Mouse (Mus musculus) heart, postnatal 0 days (tissue): Measurements from ENCODE around the gene Stx7. TPM values are rescaled to one million over a fixed set of nuclear protein-coding genes. Genes with fewer than 3 reads are reported as not detected.

Source experiments
- ATAC-seq: fragments of 200-750 bp; cut with Nextera tagmentation; 2 replicates; pipeline ENCODE4 v1.8.0; 2017; ENCODE audit warnings: low read depth, moderate number of reproducible peaks, moderate library complexity; ENCODE audit not compliant: insufficient read depth
- DNase-seq: peaks from one replicate; pipeline ENCODE4 v3.0.0-alpha.2; 2016; ENCODE audit warnings: low spot score
- H3K27ac ChIP-seq: fragments of 300-500 bp; sonication (generic); 2 replicates; pipeline ENCODE4 v1.5.1; 2014; ENCODE audit warnings: low read depth, mild to moderate bottlenecking
- H3K27me3 ChIP-seq: fragments of 300-500 bp; sonication (generic); 2 replicates; pipeline ENCODE4 v1.6.1; 2014; ENCODE audit warnings: low read length, mixed read lengths; ENCODE audit not compliant: control insufficient read depth, insufficient read depth
- H3K36me3 ChIP-seq: fragments of 300-500 bp; sonication (generic); replicated peaks from 2 replicates; pipeline ENCODE4 v1.6.1; 2014; ENCODE audit warnings: low read length, mixed read lengths; ENCODE audit not compliant: control insufficient read depth, insufficient read depth
- H3K4me1 ChIP-seq: fragments of 300-500 bp; sonication (generic); 2 replicates; pipeline ENCODE4 v1.6.1; 2014; ENCODE audit warnings: antibody characterized with exemption; ENCODE audit not compliant: control insufficient read depth, insufficient read depth
- H3K4me2 ChIP-seq: fragments of 300-500 bp; sonication (generic); 2 replicates; pipeline ENCODE4 v1.6.1; 2014; ENCODE audit warnings: low read depth, mild to moderate bottlenecking, low read length, moderate library complexity
- H3K4me3 ChIP-seq: fragments of 300-500 bp; sonication (generic); 2 replicates; pipeline ENCODE4 v1.5.1; 2014; ENCODE audit warnings: low read depth, low read length
- H3K9ac ChIP-seq: fragments of 300-500 bp; sonication (generic); replicated peaks from 2 replicates; pipeline ENCODE4 v1.6.1; 2014; ENCODE audit warnings: low read depth, low read length, mixed read lengths
- H3K9me3 ChIP-seq: fragments of 300-500 bp; sonication (generic); replicated peaks from 2 replicates; pipeline ENCODE4 v1.6.1; 2016; ENCODE audit warnings: low read length; ENCODE audit not compliant: control insufficient read depth
- CTCF ChIP-seq: IDR thresholded peaks from 2 replicates; pipeline ENCODE4 v1.5.1; 2016; ENCODE audit warnings: antibody characterized with exemption, control low read depth, low read depth
- EP300 ChIP-seq: IDR thresholded peaks from 2 replicates; pipeline ENCODE4 v1.6.1; 2016; ENCODE audit warnings: antibody characterized with exemption, low read depth
- WGBS: fragments of 180-500 bp; shearing (Covaris S2); extraction: QIAGEN DNeasy Blood & Tissue Kit; methylation state at CpG from one replicate; pipeline ENCODE4 v1.1.7; 2014; 5-methylcytosine and 5-hydroxymethylcytosine counted together
- polyA plus RNA-seq: library from polyadenylated mRNA; unstranded; fragments of >200 nt; fragmentation: Nextera tagmentation; extraction: Ambion mirVana; gene quantifications from 2 replicates; pipeline ENCODE4 v1.2.1, GENCODE M21; 2015
- total RNA-seq: library from RNA; depleted of rRNA; stranded (reverse); fragments of >200 nt; gene quantifications from 2 replicates; pipeline ENCODE4 v1.2.3, GENCODE M21; 2014; ENCODE audit warnings: low replicate concordance

Gene Stx7
- total and polyA plus RNA-seq, 2 experiments from 2014 or later: 30.1 to 67.8 TPM

DNA sequence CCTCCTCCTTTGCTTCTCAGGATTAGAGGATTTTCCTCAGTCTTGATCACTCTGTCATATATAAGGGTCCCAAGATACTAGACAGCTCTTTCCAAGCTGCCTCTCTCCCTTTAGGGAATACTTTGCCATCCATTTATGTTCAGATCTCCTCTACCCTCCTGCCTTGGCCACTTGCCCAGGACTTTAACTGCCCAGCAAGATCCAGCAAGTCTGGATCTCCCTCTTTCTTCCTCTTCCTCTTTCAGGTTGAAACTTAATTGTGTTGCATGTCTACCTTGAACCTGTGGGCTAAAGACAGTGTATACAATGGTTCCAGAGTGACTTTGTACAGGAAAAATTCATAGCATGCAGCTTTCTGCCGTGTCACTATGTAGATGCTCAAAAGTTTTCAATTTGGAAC, 19.8 kb downstream of the Stx7 start:
- Histone ChIP-seq H3K4me2 (no peak overlapping the region), H3K9ac (no peak overlapping the region), H3K9me3 (no peaks in the 10 kb centered on the region), H3K4me1 (peaks cover 27% of the 10 kb centered on the region), H3K36me3 (no peaks in the 10 kb centered on the region), H3K27ac (no peak overlapping the region), H3K4me3 (no peak overlapping the region), H3K27me3 (no peaks in the 10 kb centered on the region)
- WGBS: 72% methylated on average over 1 of the region's 1 CpGs
- DNase-seq (no peak), ATAC-seq (no peak)
- TF ChIP-seq CTCF (no peak), EP300 (no peak)

DNA sequence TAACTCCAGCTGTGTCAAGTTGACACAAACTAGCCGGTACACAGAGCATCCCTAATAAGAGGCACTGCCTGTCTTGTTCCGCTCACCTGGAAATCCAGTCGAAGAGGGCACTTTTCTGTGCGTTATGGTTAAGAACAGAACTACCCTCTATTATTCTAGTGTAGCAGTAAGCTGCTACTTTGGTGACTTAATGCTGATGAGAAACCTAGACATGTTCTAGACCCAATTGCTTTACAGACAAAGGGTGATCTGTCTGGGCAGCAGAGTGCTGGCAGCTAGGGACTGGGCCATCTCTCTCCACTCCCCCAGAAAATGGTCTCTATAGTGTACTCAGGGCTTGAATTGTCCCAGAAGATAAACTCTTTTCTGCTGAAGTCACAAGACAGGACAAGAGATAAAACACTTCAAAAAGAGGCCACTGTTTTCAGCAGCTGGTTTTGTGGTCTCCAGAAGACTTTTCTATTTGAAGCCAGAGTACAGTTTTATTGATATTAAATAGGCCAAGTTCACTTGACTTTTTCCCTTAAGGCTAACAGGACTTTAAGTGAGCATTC, 22.9 kb downstream of the Stx7 start:
- no peak overlapping the region for H3K9ac ChIP-seq
- no peak overlapping the region for H3K4me3 ChIP-seq
- no peak overlapping the region for H3K27ac ChIP-seq
- whole genome bisulfite sequencing: 88% methylated on average over 4 of the region's 4 CpGs
- no peak overlapping the region for H3K4me2 ChIP-seq
- no peak for TF ChIP-seq CTCF
- no peak for TF ChIP-seq EP300
- DNase-seq (no peak), ATAC-seq (no peak)
- H3K9me3 ChIP-seq: no peaks in the 10 kb centered on the region
- peaks cover 15% of the 10 kb centered on the region for H3K4me1 ChIP-seq
- H3K27me3 ChIP-seq: no peaks in the 10 kb centered on the region
- H3K36me3 ChIP-seq: 0 out of 2 replicates have a peak, but pooled peaks cover under 1% of the 10 kb centered on the region

DNA sequence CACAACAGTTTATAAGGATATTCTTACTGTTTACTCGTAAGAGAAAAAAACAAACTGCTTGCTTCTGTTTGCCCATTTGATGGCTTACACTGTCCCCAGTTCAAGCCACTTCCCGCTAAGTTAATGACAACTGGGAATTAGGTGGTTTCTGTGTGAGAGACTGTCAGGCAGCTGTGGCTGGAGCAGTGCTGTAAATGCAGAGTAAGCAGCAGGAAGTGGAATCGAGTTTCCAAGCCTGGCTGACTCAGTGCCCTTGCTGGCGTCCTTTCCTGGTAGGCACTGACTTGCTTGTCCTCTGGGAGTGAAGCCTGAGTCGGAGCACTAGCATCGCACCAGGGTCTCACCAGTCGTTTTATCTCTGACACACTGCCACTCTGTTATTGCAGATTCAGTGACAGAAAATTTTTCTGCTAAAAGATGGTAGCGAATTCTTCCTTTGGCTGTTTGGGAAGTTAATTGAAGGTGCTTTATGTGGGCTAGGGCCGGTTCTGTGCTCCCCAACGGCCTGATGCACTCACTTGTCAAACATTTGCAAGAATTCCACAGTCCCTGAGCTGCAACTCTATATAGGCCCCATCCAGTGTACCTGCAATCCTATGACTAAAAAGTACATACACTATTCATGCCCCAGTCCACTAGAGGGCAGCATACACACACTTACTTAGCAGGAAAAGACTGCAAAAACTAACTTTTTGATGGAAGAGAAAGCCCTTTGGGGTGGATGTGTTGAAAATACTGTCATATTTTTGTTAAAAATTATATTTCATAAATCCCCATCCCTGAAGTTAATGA, 24.3 kb downstream of the Stx7 start:
- ATAC-seq: no peak
- peak; percentile 41 for DNase-seq
- 37% methylated on average over 10 of the region's 10 CpGs for WGBS

DNA sequence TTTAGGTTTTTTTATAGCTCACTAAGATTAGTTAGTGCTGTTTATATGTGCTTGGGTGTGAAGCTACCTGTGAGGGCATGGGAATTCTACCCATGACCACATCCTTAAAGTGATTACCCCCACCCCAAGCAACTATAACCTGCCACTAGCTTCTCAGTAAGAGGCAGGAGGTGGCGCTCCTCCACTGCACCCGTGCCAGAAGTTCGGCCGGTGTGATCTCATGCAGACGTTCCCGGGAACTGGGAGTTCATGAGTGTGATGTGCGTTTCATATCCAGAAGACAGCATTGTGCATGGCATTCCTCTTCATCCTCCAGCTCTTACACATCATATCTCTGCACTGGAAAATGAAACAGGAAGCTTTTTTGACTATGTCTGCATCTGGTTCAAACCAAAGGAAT, 41.3 kb downstream of the Stx7 start:
- Histone ChIP-seq H3K9me3 (no peaks in the 10 kb centered on the region), H3K27me3 (no peaks in the 10 kb centered on the region), H3K9ac (no peak overlapping the region), H3K27ac (no peak overlapping the region), H3K4me3 (no peak overlapping the region), H3K4me1 (no peaks in the 10 kb centered on the region), H3K4me2 (no peak overlapping the region), H3K36me3 (peaks cover 23% of the 10 kb centered on the region)
- no peak for ATAC-seq
- TF ChIP-seq CTCF (peak; percentile 30), EP300 (no peak)
- DNase-seq: no peak
- 39% methylated on average over 7 of the region's 7 CpGs for WGBS

More for the DNA sequence above, 24.3 kb downstream of the Stx7 start:
- Histone ChIP-seq H3K9me3 (no peaks in the 10 kb centered on the region), H3K36me3 (0 out of 2 replicates have a peak, but pooled peaks cover 3% of the 10 kb centered on the region), H3K4me3 (no peak overlapping the region), H3K9ac (no peak overlapping the region), H3K4me2 (no peak overlapping the region), H3K27ac (no peak overlapping the region), H3K27me3 (no peaks in the 10 kb centered on the region), H3K4me1 (peaks cover 5% of the 10 kb centered on the region)
- peak; percentile 80 for TF ChIP-seq CTCF
- TF ChIP-seq EP300: no peak

DNA sequence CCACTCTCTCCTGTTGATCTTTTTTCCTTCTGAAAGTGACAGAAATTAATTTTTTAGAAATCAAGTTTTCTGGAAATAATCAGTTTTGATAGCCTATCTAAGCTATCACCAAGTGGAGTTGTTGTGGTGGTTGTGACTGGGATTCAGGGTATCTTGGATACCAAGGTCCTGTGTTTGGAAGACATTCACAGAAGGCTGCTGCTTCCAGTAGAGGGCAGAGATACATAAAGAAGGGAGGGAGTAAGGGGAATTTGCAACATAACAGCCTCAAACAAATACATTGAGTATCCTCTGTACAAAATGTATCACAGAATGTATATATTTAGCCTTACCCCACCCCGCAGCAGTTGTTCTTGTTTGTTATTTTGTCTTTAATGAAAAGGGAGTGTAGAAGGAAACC, 42.9 kb downstream of the Stx7 start:
- ATAC-seq (peak; percentile 39; the same call in 1 of the 2 replicates), DNase-seq (peak; percentile 40)
- H3K36me3 ChIP-seq: peaks cover 7% of the 10 kb centered on the region
- H3K9ac ChIP-seq: no peak overlapping the region
- no peaks in the 10 kb centered on the region for H3K27me3 ChIP-seq
- no peaks in the 10 kb centered on the region for H3K9me3 ChIP-seq
- TF ChIP-seq CTCF: peak; percentile 58
- TF ChIP-seq EP300: no peak
- WGBS: 49% methylated on average over 1 of the region's 1 CpGs
- no peaks in the 10 kb centered on the region for H3K4me1 ChIP-seq
- no peak overlapping the region for H3K4me3 ChIP-seq
- H3K27ac ChIP-seq: no peak overlapping the region
- no peak overlapping the region for H3K4me2 ChIP-seq
